Mouse (Mus musculus) NIH3T3 (cell line): ENCODE results near the gene Gm3072.
"Not testable (repeated sequence)": the region's sequence is repeated elsewhere in the genome, so short reads cannot be mapped to it uniquely, and the experiment has no call there.

Experiments
- DNase-seq: peaks from one replicate; pipeline ENCODE4 v3.0.0-alpha.2; 2012; ENCODE audit warnings: low read depth

Gene Gm3072

GRCm38 (mm10) chr14:41624512-41624911 lies at the start of gene Gm3072:
Gene Gm3072, minus strand, starts transcription at chr14:41624612.
- not testable (repeated sequence) for DNase-seq

GRCm38 (mm10) chr14:41648176-41648575 lies 23.8 kb upstream of the Gm3072 start:
- not testable (repeated sequence) for DNase-seq

GRCm38 (mm10) chr14:41646387-41646786 lies 22.0 kb upstream of the Gm3072 start, which contains the start of gene Gm3676:
Gene Gm3676, minus strand, starts transcription at chr14:41646487.
- not testable (repeated sequence) for DNase-seq

GRCm38 (mm10) chr14:41630144-41630543 lies 5.7 kb upstream of the Gm3072 start:
- not testable (repeated sequence) for DNase-seq

- DNase-seq, result not testable (repeated sequence)
Observed at GRCm38 (mm10) chr14:41622535-41622934, 1.9 kb downstream of the Gm3072 start.

GRCm38 (mm10) chr14:41610690-41611089 lies 13.7 kb downstream of the Gm3072 start:
- DNase-seq, result not testable (repeated sequence)

GRCm38 (mm10) chr14:41600935-41601334 lies 23.5 kb downstream of the Gm3072 start:
- not testable (repeated sequence) for DNase-seq

GRCm38 (mm10) chr14:41586346-41586745 lies 38.1 kb downstream of the Gm3072 start:
- not testable (repeated sequence) for DNase-seq

- not testable (repeated sequence) for DNase-seq
Observed at GRCm38 (mm10) chr14:41572911-41573310, 51.5 kb downstream of the Gm3072 start, which contains the start of gene 1700049E17Rik2. Gene 1700049E17Rik2, plus strand, starts transcription at chr14:41573211.
